Mouse (Mus musculus): ENCODE data around the gene Ctsd. TPM values are rescaled to one million over a fixed set of nuclear protein-coding genes. Genes with fewer than 3 reads are reported as not detected.

Ctsd gene
- polyA plus RNA-seq, 1 experiment from 2014 or later = 210 TPM

- H3K4me3 ChIP-seq = no peak overlapping the region
- no peak overlapping the region for H3K4me2 ChIP-seq
- no peaks in the 10 kb centered on the region for H3K4me1 ChIP-seq
- no peaks in the 10 kb centered on the region for H3K27me3 ChIP-seq
- H3K27ac ChIP-seq = no peak overlapping the region
- no peak overlapping the region for H3K9ac ChIP-seq
- no peaks in the 10 kb centered on the region for H3K9me3 ChIP-seq
- no peak for ATAC-seq (ENCODE audit: insufficient number of reproducible peaks, insufficient read depth, low FRiP score, low TSS enrichment, low read depth)
- WGBS = 62% methylated on average over 3 of the region's 3 CpGs
- H3K36me3 ChIP-seq = no peaks in the 10 kb centered on the region
Observed at GRCm38 (mm10) chr7:142328507-142328906, 59.3 kb downstream of the Ctsd start.

GRCm38 (mm10) chr7:142326714-142327445 is 61.0 kb downstream of the Ctsd start:
- H3K36me3 ChIP-seq = no peaks in the 10 kb centered on the region
- H3K4me2 ChIP-seq = no peak overlapping the region
- no peaks in the 10 kb centered on the region for H3K9me3 ChIP-seq
- H3K9ac ChIP-seq = no peak overlapping the region
- peaks cover 3% of the 10 kb centered on the region; the same call in 1 of the 2 replicates for H3K4me1 ChIP-seq
- WGBS = 50% methylated on average over 9 of the region's 9 CpGs
- H3K4me3 ChIP-seq = no peak overlapping the region
- H3K27ac ChIP-seq = no peak overlapping the region
- ATAC-seq (ENCODE audit: insufficient number of reproducible peaks, insufficient read depth, low FRiP score, low TSS enrichment, low read depth) = no peak
- no peaks in the 10 kb centered on the region for H3K27me3 ChIP-seq

Other genes starting within 250 kb of the Ctsd start
- not detected in 2 replicates for gene Gm45337, start 243.4 kb downstream of the Ctsd start, polyA plus RNA-seq (2015; fragmentation: Nextera tagmentation; extraction: Ambion mirVana)
- not detected in 2 replicates for gene Gm29735, start 230.9 kb downstream of the Ctsd start, polyA plus RNA-seq (2015; fragmentation: Nextera tagmentation; extraction: Ambion mirVana)
- not detected in 2 replicates for gene Gm4553, start 222.3 kb downstream of the Ctsd start, polyA plus RNA-seq (2015; fragmentation: Nextera tagmentation; extraction: Ambion mirVana)
- gene Krtap5-2, start 212.0 kb downstream of the Ctsd start, polyA plus RNA-seq (2015; fragmentation: Nextera tagmentation; extraction: Ambion mirVana) = not detected in 2 replicates
- gene Gm10153, start 197.6 kb downstream of the Ctsd start, polyA plus RNA-seq (2015; fragmentation: Nextera tagmentation; extraction: Ambion mirVana) = not detected in 2 replicates
- not detected in 2 replicates for gene Krtap5-3, start 186.7 kb downstream of the Ctsd start, polyA plus RNA-seq (2015; fragmentation: Nextera tagmentation; extraction: Ambion mirVana)
- not detected in 2 replicates for gene Gm7579, start 176.2 kb downstream of the Ctsd start, polyA plus RNA-seq (2015; fragmentation: Nextera tagmentation; extraction: Ambion mirVana)
- not detected in 2 replicates for gene Krtap5-5, start 158.1 kb downstream of the Ctsd start, polyA plus RNA-seq (2015; fragmentation: Nextera tagmentation; extraction: Ambion mirVana)
- gene Gm40460, start 147.0 kb downstream of the Ctsd start, polyA plus RNA-seq (2015; fragmentation: Nextera tagmentation; extraction: Ambion mirVana) = not detected in 2 replicates
- not detected in 2 replicates for gene Gm2431, start 129.7 kb downstream of the Ctsd start, polyA plus RNA-seq (2015; fragmentation: Nextera tagmentation; extraction: Ambion mirVana)
- gene Gm4559, start 113.7 kb downstream of the Ctsd start, polyA plus RNA-seq (2015; fragmentation: Nextera tagmentation; extraction: Ambion mirVana) = not detected in 2 replicates
- gene Krtap5-1, start 90.9 kb downstream of the Ctsd start, polyA plus RNA-seq (2015; fragmentation: Nextera tagmentation; extraction: Ambion mirVana) = not detected in 2 replicates
- gene Krtap5-4, start 84.5 kb downstream of the Ctsd start, polyA plus RNA-seq (2015; fragmentation: Nextera tagmentation; extraction: Ambion mirVana) = not detected in 2 replicates
- 2.5 and 3.3 TPM in 2 replicates for gene Ifitm10, start 14.3 kb downstream of the Ctsd start, polyA plus RNA-seq (2015; fragmentation: Nextera tagmentation; extraction: Ambion mirVana)
- gene Gm49369, start 5.4 kb downstream of the Ctsd start, polyA plus RNA-seq (2015; fragmentation: Nextera tagmentation; extraction: Ambion mirVana) = not detected in 2 replicates
- 0.37 and 0.66 TPM in 2 replicates for gene Syt8, start 46.8 kb upstream of the Ctsd start, polyA plus RNA-seq (2015; fragmentation: Nextera tagmentation; extraction: Ambion mirVana)
- 7.7 and 8.4 TPM in 2 replicates for gene Tnni2, start 53.8 kb upstream of the Ctsd start, polyA plus RNA-seq (2015; fragmentation: Nextera tagmentation; extraction: Ambion mirVana)
- 28.5 and 29.2 TPM in 2 replicates for gene Lsp1, start 72.8 kb upstream of the Ctsd start, polyA plus RNA-seq (2015; fragmentation: Nextera tagmentation; extraction: Ambion mirVana)
- gene Tnnt3, start 110.8 kb upstream of the Ctsd start, polyA plus RNA-seq (2015; fragmentation: Nextera tagmentation; extraction: Ambion mirVana) = 3.8 and 5.8 TPM in 2 replicates
- gene Mrpl23, start 144.6 kb upstream of the Ctsd start, polyA plus RNA-seq (2015; fragmentation: Nextera tagmentation; extraction: Ambion mirVana) = 36.0 and 36.7 TPM in 2 replicates

Data from embryonic facial prominence, embryonic 13.5 days (tissue).